Mouse (Mus musculus): Measurements from ENCODE around the gene Slc9a3r2. TPM values are rescaled to one million over a fixed set of nuclear protein-coding genes. Genes with fewer than 3 reads are reported as not detected.
A peak's percentile ranks its signal among the peaks of the same experiment; 100 is the strongest.

Slc9a3r2 gene
- polyA plus RNA-seq, 1 experiment from 2014 or later = 12.5 TPM

GRCm38 (mm10) chr17:24596073-24596466 is 54.1 kb downstream of the Slc9a3r2 start:
- DNase-seq (no peak), ATAC-seq (no peak)
- Histone ChIP-seq H3K4me3 (ENCODE audit: low read depth, low read length) (no peak overlapping the region), H3K9me3 (ENCODE audit: low read length) (no peaks in the 10 kb centered on the region), H3K27me3 (ENCODE audit: insufficient read depth, low read length) (no peaks in the 10 kb centered on the region), H3K9ac (replicated peaks) (no peak overlapping the region), H3K36me3 (replicated peaks; ENCODE audit: insufficient read depth, low read length) (peaks cover 55% of the 10 kb centered on the region), H3K4me1 (ENCODE audit: insufficient read depth) (no peaks in the 10 kb centered on the region), H3K27ac (ENCODE audit: low read depth) (no peak overlapping the region), H3K4me2 (ENCODE audit: low read depth, low read length) (no peak overlapping the region)
- 80% methylated on average over 5 of the region's 5 CpGs for WGBS (ENCODE audit: insufficient replicate concordance)
- no peak for TF ChIP-seq EP300 (IDR thresholded peaks at IDR 0.05; ENCODE audit: low read depth)
- TF ChIP-seq CTCF (IDR thresholded peaks at IDR 0.05; ENCODE audit: low read depth) = no peak

- H3K9ac ChIP-seq (replicated peaks) = no peak overlapping the region
- H3K4me2 ChIP-seq (ENCODE audit: low read depth, low read length) = no peak overlapping the region
- no peaks in the 10 kb centered on the region for H3K27me3 ChIP-seq (ENCODE audit: insufficient read depth, low read length)
- peaks cover 57% of the 10 kb centered on the region for H3K36me3 ChIP-seq (replicated peaks; ENCODE audit: insufficient read depth, low read length)
- no peak overlapping the region for H3K27ac ChIP-seq (ENCODE audit: low read depth)
- no peak for ATAC-seq
- H3K4me3 ChIP-seq (ENCODE audit: low read depth, low read length) = no peak overlapping the region
- no peaks in the 10 kb centered on the region for H3K9me3 ChIP-seq (ENCODE audit: low read length)
- no peak for DNase-seq
- TF ChIP-seq CTCF (IDR thresholded peaks at IDR 0.05; ENCODE audit: low read depth) = peak; percentile 43
- no peak for TF ChIP-seq EP300 (IDR thresholded peaks at IDR 0.05; ENCODE audit: low read depth)
- WGBS (ENCODE audit: insufficient replicate concordance) = 80% methylated on average over 17 of the region's 17 CpGs
- H3K4me1 ChIP-seq (ENCODE audit: insufficient read depth) = no peaks in the 10 kb centered on the region
These were observed 54.7 kb downstream of the Slc9a3r2 start for GRCm38 (mm10) chr17:24595126-24596072.

DNA sequence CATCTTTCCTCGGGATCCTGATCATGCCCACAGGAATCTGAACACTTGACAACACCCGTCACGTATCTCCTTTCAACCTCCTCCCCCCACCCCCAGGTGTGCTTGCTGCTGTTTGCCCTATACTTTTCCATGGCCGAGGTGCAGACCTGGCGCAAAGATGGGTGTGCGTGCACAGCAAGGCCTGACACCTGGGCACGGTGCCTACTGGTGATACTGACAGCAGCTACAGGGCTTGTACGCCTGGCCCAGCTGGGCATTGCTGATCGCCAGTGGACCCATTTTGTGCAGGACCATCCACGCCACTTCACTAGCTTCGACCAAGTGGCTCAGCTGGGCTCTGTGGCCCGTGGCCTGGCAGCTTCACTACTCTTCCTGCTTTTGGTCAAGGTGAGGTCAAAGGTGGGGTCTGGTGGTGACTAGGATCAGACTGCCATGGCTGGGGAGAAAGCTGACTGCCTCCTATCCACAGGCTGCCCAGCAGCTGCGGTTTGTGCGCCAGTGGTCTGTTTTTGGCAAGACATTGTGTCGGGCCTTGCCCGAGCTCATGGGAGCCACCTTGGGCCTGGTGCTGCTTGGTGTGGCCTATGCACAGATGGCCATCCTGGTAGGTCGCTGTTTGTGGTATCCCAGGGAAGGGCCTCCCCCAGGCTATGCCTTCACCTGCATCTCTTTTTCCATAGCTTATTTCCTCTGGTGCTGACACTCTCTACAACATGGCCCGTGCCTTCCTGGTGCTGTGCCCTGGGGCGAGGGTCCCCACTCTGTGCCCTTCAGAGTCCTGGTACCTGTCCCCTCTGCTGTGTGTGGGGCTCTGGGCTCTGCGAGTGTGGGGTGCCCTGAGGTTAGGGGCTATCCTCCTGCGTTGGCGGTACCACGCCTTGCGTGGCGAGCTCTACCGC is 55.9 kb downstream of the Slc9a3r2 start:
- Histone ChIP-seq H3K9ac (replicated peaks) (no peak overlapping the region), H3K9me3 (ENCODE audit: low read length) (no peaks in the 10 kb centered on the region), H3K4me1 (ENCODE audit: insufficient read depth) (no peaks in the 10 kb centered on the region), H3K27me3 (ENCODE audit: insufficient read depth, low read length) (no peaks in the 10 kb centered on the region), H3K27ac (ENCODE audit: low read depth) (no peak overlapping the region), H3K4me2 (ENCODE audit: low read depth, low read length) (no peak overlapping the region), H3K36me3 (replicated peaks; ENCODE audit: insufficient read depth, low read length) (peaks cover 51% of the 10 kb centered on the region), H3K4me3 (ENCODE audit: low read depth, low read length) (no peak overlapping the region)
- ATAC-seq (no peak), DNase-seq (no peak)
- WGBS (ENCODE audit: insufficient replicate concordance) = 87% methylated on average over 26 of the region's 26 CpGs
- TF ChIP-seq CTCF (IDR thresholded peaks at IDR 0.05; ENCODE audit: low read depth) (no peak), EP300 (IDR thresholded peaks at IDR 0.05; ENCODE audit: low read depth) (no peak)

DNA sequence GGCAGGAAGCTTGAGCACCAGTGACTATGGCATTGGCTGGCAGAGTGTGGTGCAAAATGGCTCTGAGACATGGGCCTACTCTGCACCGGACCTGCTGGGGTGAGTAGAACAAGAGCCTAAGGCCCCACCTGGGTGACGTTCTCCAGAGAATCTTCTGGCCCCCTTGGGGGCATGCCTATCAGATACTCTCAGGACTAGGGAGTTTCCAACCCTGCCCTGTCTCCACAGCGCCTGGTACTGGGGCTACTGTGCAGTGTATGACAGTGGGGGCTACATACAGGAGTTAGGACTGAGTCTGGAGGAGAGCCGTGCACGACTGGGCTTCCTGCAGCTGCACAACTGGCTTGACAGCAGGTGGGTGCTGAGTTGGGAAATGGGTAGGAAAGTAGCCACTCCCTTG is 56.9 kb downstream of the Slc9a3r2 start:
- no peaks in the 10 kb centered on the region for H3K27me3 ChIP-seq (ENCODE audit: insufficient read depth, low read length)
- H3K27ac ChIP-seq (ENCODE audit: low read depth) = no peak overlapping the region
- DNase-seq (no peak), ATAC-seq (no peak)
- no peak overlapping the region for H3K9ac ChIP-seq (replicated peaks)
- TF ChIP-seq CTCF (IDR thresholded peaks at IDR 0.05; ENCODE audit: low read depth) = no peak
- no peak for TF ChIP-seq EP300 (IDR thresholded peaks at IDR 0.05; ENCODE audit: low read depth)
- peaks cover 44% of the 10 kb centered on the region for H3K36me3 ChIP-seq (replicated peaks; ENCODE audit: insufficient read depth, low read length)
- no peak overlapping the region for H3K4me3 ChIP-seq (ENCODE audit: low read depth, low read length)
- no peaks in the 10 kb centered on the region for H3K9me3 ChIP-seq (ENCODE audit: low read length)
- H3K4me2 ChIP-seq (ENCODE audit: low read depth, low read length) = no peak overlapping the region
- 90% methylated on average over 5 of the region's 5 CpGs for WGBS (ENCODE audit: insufficient replicate concordance)
- no peaks in the 10 kb centered on the region for H3K4me1 ChIP-seq (ENCODE audit: insufficient read depth)

DNA sequence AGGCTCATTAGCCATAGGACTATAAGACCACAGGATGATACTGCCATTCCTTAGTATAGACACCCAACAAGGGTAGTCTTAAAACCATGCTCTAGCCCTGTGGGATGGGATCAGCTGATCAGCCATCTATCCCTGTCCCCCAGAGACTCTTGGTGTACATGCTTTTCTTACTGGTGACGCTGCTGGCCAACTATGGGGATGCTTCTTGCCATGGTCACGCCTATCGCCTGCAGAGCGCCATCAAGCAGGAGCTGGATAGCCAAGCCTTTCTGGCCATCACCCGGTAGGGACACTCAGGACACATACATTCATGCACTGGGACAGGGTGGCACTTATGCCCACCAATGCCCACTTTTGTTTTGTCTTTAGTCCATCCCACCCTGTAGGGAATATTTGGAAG is 58.4 kb downstream of the Slc9a3r2 start:
- no peak for ATAC-seq
- peaks cover 43% of the 10 kb centered on the region for H3K36me3 ChIP-seq (replicated peaks; ENCODE audit: insufficient read depth, low read length)
- WGBS (ENCODE audit: insufficient replicate concordance) = 94% methylated on average over 5 of the region's 5 CpGs

GRCm38 (mm10) chr17:24590943-24591342 is 59.2 kb downstream of the Slc9a3r2 start:
- H3K27me3 ChIP-seq (ENCODE audit: insufficient read depth, low read length) = no peaks in the 10 kb centered on the region
- ATAC-seq (no peak), DNase-seq (no peak)
- WGBS (ENCODE audit: insufficient replicate concordance) = 84% methylated on average over 3 of the region's 3 CpGs
- H3K36me3 ChIP-seq (replicated peaks; ENCODE audit: insufficient read depth, low read length) = peaks cover 37% of the 10 kb centered on the region
- H3K27ac ChIP-seq (ENCODE audit: low read depth) = no peak overlapping the region
- no peaks in the 10 kb centered on the region for H3K4me1 ChIP-seq (ENCODE audit: insufficient read depth)
- TF ChIP-seq EP300 (IDR thresholded peaks at IDR 0.05; ENCODE audit: low read depth) (no peak), CTCF (IDR thresholded peaks at IDR 0.05; ENCODE audit: low read depth) (no peak)
- no peaks in the 10 kb centered on the region for H3K9me3 ChIP-seq (ENCODE audit: low read length)
- H3K4me2 ChIP-seq (ENCODE audit: low read depth, low read length) = no peak overlapping the region
- H3K9ac ChIP-seq (replicated peaks) = no peak overlapping the region
- no peak overlapping the region for H3K4me3 ChIP-seq (ENCODE audit: low read depth, low read length)

More for the DNA sequence above, 58.4 kb downstream of the Slc9a3r2 start:
- no peaks in the 10 kb centered on the region for H3K27me3 ChIP-seq (ENCODE audit: insufficient read depth, low read length)
- H3K9me3 ChIP-seq (ENCODE audit: low read length) = no peaks in the 10 kb centered on the region
- H3K4me1 ChIP-seq (ENCODE audit: insufficient read depth) = no peaks in the 10 kb centered on the region
- H3K4me2 ChIP-seq (ENCODE audit: low read depth, low read length) = no peak overlapping the region
- H3K9ac ChIP-seq (replicated peaks) = no peak overlapping the region
- H3K27ac ChIP-seq (ENCODE audit: low read depth) = no peak overlapping the region
- TF ChIP-seq CTCF (IDR thresholded peaks at IDR 0.05; ENCODE audit: low read depth) = no peak
- H3K4me3 ChIP-seq (ENCODE audit: low read depth, low read length) = no peak overlapping the region
- no peak for DNase-seq

Small RNA genes within 50 kb of the gene (microRNA-seq; reads per million reads assigned to microRNA genes)
- gene Gm24589 = not detected

Other genes with a start within 250 kb of the Slc9a3r2 start
- 67.4 and 69.9 TPM in 2 replicates for gene Rnps1, start 235.8 kb downstream of the Slc9a3r2 start, polyA plus RNA-seq (2015; fragmentation: Nextera tagmentation; extraction: Ambion mirVana)
- 162 and 193 TPM in 2 replicates for gene Eci1, start 223.7 kb downstream of the Slc9a3r2 start, polyA plus RNA-seq (2015; fragmentation: Nextera tagmentation; extraction: Ambion mirVana)
- gene Dnase1l2, start 207.2 kb downstream of the Slc9a3r2 start, polyA plus RNA-seq (2015; fragmentation: Nextera tagmentation; extraction: Ambion mirVana) = 0.22 and 0.35 TPM in 2 replicates
- 4.5 and 6.4 TPM in 2 replicates for gene E4f1, start 180.0 kb downstream of the Slc9a3r2 start, polyA plus RNA-seq (2015; fragmentation: Nextera tagmentation; extraction: Ambion mirVana)
- gene Pgp, start 179.9 kb downstream of the Slc9a3r2 start, polyA plus RNA-seq (2015; fragmentation: Nextera tagmentation; extraction: Ambion mirVana) = 35.6 and 40.9 TPM in 2 replicates
- gene Bricd5, start 176.4 kb downstream of the Slc9a3r2 start, polyA plus RNA-seq (2015; fragmentation: Nextera tagmentation; extraction: Ambion mirVana) = not detected in 2 replicates
- 6.2 and 8.1 TPM in 2 replicates for gene Mlst8, start 171.2 kb downstream of the Slc9a3r2 start, polyA plus RNA-seq (2015; fragmentation: Nextera tagmentation; extraction: Ambion mirVana)
- gene Caskin1, start 161.7 kb downstream of the Slc9a3r2 start, polyA plus RNA-seq (2015; fragmentation: Nextera tagmentation; extraction: Ambion mirVana) = not detected in 2 replicates
- gene Traf7, start 122.4 kb downstream of the Slc9a3r2 start, polyA plus RNA-seq (2015; fragmentation: Nextera tagmentation; extraction: Ambion mirVana) = 14.1 and 17.2 TPM in 2 replicates
- gene Rab26, start 116.1 kb downstream of the Slc9a3r2 start, polyA plus RNA-seq (2015; fragmentation: Nextera tagmentation; extraction: Ambion mirVana) = 0.45 and 0.81 TPM in 2 replicates
- 2.7 and 2.8 TPM in 2 replicates for gene Pkd1, start 100.5 kb downstream of the Slc9a3r2 start, polyA plus RNA-seq (2015; fragmentation: Nextera tagmentation; extraction: Ambion mirVana)
- gene Tsc2, start 17.7 kb downstream of the Slc9a3r2 start, polyA plus RNA-seq (2015; fragmentation: Nextera tagmentation; extraction: Ambion mirVana) = 9.3 and 11.3 TPM in 2 replicates
- gene Nthl1, start 17.6 kb downstream of the Slc9a3r2 start, polyA plus RNA-seq (2015; fragmentation: Nextera tagmentation; extraction: Ambion mirVana) = 3.6 and 4.3 TPM in 2 replicates
- not detected in 2 replicates for gene Npw, start 8.1 kb upstream of the Slc9a3r2 start, polyA plus RNA-seq (2015; fragmentation: Nextera tagmentation; extraction: Ambion mirVana)
- gene Zfp598, start 19.4 kb upstream of the Slc9a3r2 start, polyA plus RNA-seq (2015; fragmentation: Nextera tagmentation; extraction: Ambion mirVana) = 7.2 and 7.6 TPM in 2 replicates
- 0.11 TPM in 2 replicates for gene Syngr3, start 39.6 kb upstream of the Slc9a3r2 start, polyA plus RNA-seq (2015; fragmentation: Nextera tagmentation; extraction: Ambion mirVana)
- gene Gfer, start 45.8 kb upstream of the Slc9a3r2 start, polyA plus RNA-seq (2015; fragmentation: Nextera tagmentation; extraction: Ambion mirVana) = 46.5 and 50.7 TPM in 2 replicates
- gene Noxo1, start 45.9 kb upstream of the Slc9a3r2 start, polyA plus RNA-seq (2015; fragmentation: Nextera tagmentation; extraction: Ambion mirVana) = 0.51 and 0.58 TPM in 2 replicates
- gene Tbl3, start 57.3 kb upstream of the Slc9a3r2 start, polyA plus RNA-seq (2015; fragmentation: Nextera tagmentation; extraction: Ambion mirVana) = 18.1 and 21.5 TPM in 2 replicates
- gene Rnf151, start 67.7 kb upstream of the Slc9a3r2 start, polyA plus RNA-seq (2015; fragmentation: Nextera tagmentation; extraction: Ambion mirVana) = not detected in 2 replicates
- 819 and 856 TPM in 2 replicates for gene Rps2, start 67.8 kb upstream of the Slc9a3r2 start, polyA plus RNA-seq (2015; fragmentation: Nextera tagmentation; extraction: Ambion mirVana)
- 355 TPM in 2 replicates for gene Ndufb10, start 74.2 kb upstream of the Slc9a3r2 start, polyA plus RNA-seq (2015; fragmentation: Nextera tagmentation; extraction: Ambion mirVana)
- gene Rpl3l, start 77.5 kb upstream of the Slc9a3r2 start, polyA plus RNA-seq (2015; fragmentation: Nextera tagmentation; extraction: Ambion mirVana) = 0.14 and 1.4 TPM in 2 replicates
- 116 and 119 TPM in 2 replicates for gene Msrb1, start 86.3 kb upstream of the Slc9a3r2 start, polyA plus RNA-seq (2015; fragmentation: Nextera tagmentation; extraction: Ambion mirVana)
- gene Hs3st6, start 102.7 kb upstream of the Slc9a3r2 start, polyA plus RNA-seq (2015; fragmentation: Nextera tagmentation; extraction: Ambion mirVana) = 0.20 and 0.64 TPM in 2 replicates
- gene Meiob, start 154.0 kb upstream of the Slc9a3r2 start, polyA plus RNA-seq (2015; fragmentation: Nextera tagmentation; extraction: Ambion mirVana) = 0.97 and 1.2 TPM in 2 replicates
- 233 and 241 TPM in 2 replicates for gene Hagh, start 189.8 kb upstream of the Slc9a3r2 start, polyA plus RNA-seq (2015; fragmentation: Nextera tagmentation; extraction: Ambion mirVana)
- 84.9 and 90.0 TPM in 2 replicates for gene Fahd1, start 200.0 kb upstream of the Slc9a3r2 start, polyA plus RNA-seq (2015; fragmentation: Nextera tagmentation; extraction: Ambion mirVana)
- 28.0 and 32.4 TPM in 2 replicates for gene Igfals, start 215.7 kb upstream of the Slc9a3r2 start, polyA plus RNA-seq (2015; fragmentation: Nextera tagmentation; extraction: Ambion mirVana)
- 41.5 and 46.4 TPM in 2 replicates for gene Nubp2, start 236.0 kb upstream of the Slc9a3r2 start, polyA plus RNA-seq (2015; fragmentation: Nextera tagmentation; extraction: Ambion mirVana)
- 43.5 and 45.5 TPM in 2 replicates for gene Spsb3, start 236.3 kb upstream of the Slc9a3r2 start, polyA plus RNA-seq (2015; fragmentation: Nextera tagmentation; extraction: Ambion mirVana)
- gene Eme2, start 244.8 kb upstream of the Slc9a3r2 start, polyA plus RNA-seq (2015; fragmentation: Nextera tagmentation; extraction: Ambion mirVana) = 11.3 and 11.9 TPM in 2 replicates
- gene Mrps34, start 244.8 kb upstream of the Slc9a3r2 start, polyA plus RNA-seq (2015; fragmentation: Nextera tagmentation; extraction: Ambion mirVana) = 99.6 and 101 TPM in 2 replicates
- 37.1 and 37.8 TPM in 2 replicates for gene Nme3, start 246.2 kb upstream of the Slc9a3r2 start, polyA plus RNA-seq (2015; fragmentation: Nextera tagmentation; extraction: Ambion mirVana)